Mouse (Mus musculus): Measurements from ENCODE around the gene Ppid. TPM values are rescaled to one million over a fixed set of nuclear protein-coding genes. Genes with fewer than 3 reads are reported as not detected.
"Not testable (repeated sequence)": the region's sequence is repeated elsewhere in the genome, so short reads cannot be mapped to it uniquely, and the experiment has no call there.

The Ppid gene
- polyA plus RNA-seq, 1 experiment from 2014 or later: 119 TPM

GRCm38 (mm10) chr3:79569351-79569681, 21.8 kb upstream of the Ppid start:
- H3K4me1 ChIP-seq (ENCODE audit: control insufficient read depth, insufficient read depth, low read length): peaks cover 12% of the 10 kb centered on the region
- no peak for ATAC-seq (replicated peaks; ENCODE audit: extremely low read depth, insufficient read depth, low FRiP score)
- H3K27me3 ChIP-seq (ENCODE audit: control insufficient read depth, insufficient read depth, low read length): no peaks in the 10 kb centered on the region
- H3K9me3 ChIP-seq (replicated peaks; ENCODE audit: control insufficient read depth, low read length): no peaks in the 10 kb centered on the region
- no peak overlapping the region for H3K27ac ChIP-seq (ENCODE audit: low read length)
- H3K9ac ChIP-seq (ENCODE audit: low read length): no peak overlapping the region
- H3K4me3 ChIP-seq (ENCODE audit: low read length): no peak overlapping the region
- H3K4me2 ChIP-seq (ENCODE audit: low read depth, low read length): no peak overlapping the region
- H3K36me3 ChIP-seq (ENCODE audit: control insufficient read depth, insufficient read depth): no peaks in the 10 kb centered on the region
- 72% methylated on average over 3 of the region's 3 CpGs for WGBS

GRCm38 (mm10) chr3:79572399-79572798, 18.7 kb upstream of the Ppid start:
- H3K4me2 ChIP-seq (ENCODE audit: low read depth, low read length): no peak overlapping the region
- H3K4me1 ChIP-seq (ENCODE audit: control insufficient read depth, insufficient read depth, low read length): peaks cover 11% of the 10 kb centered on the region
- H3K27me3 ChIP-seq (ENCODE audit: control insufficient read depth, insufficient read depth, low read length): no peaks in the 10 kb centered on the region
- H3K27ac ChIP-seq (ENCODE audit: low read length): no peak overlapping the region
- no peak for ATAC-seq (replicated peaks; ENCODE audit: extremely low read depth, insufficient read depth, low FRiP score)
- no peaks in the 10 kb centered on the region for H3K36me3 ChIP-seq (ENCODE audit: control insufficient read depth, insufficient read depth)
- H3K9ac ChIP-seq (ENCODE audit: low read length): no peak overlapping the region
- no peaks in the 10 kb centered on the region for H3K9me3 ChIP-seq (replicated peaks; ENCODE audit: control insufficient read depth, low read length)
- H3K4me3 ChIP-seq (ENCODE audit: low read length): no peak overlapping the region
- 66% methylated on average over 3 of the region's 3 CpGs for WGBS

- WGBS: 87% methylated on average over 5 of the region's 5 CpGs
- H3K4me1 ChIP-seq (ENCODE audit: control insufficient read depth, insufficient read depth, low read length); H3K27me3 ChIP-seq (ENCODE audit: control insufficient read depth, insufficient read depth, low read length): not testable (repeated sequence)
Measured at GRCm38 (mm10) chr3:79573376-79573775, 17.8 kb upstream of the Ppid start.

GRCm38 (mm10) chr3:79574336-79574735, 16.8 kb upstream of the Ppid start:
- WGBS: 77% methylated on average over 3 of the region's 3 CpGs
- H3K4me3 ChIP-seq (ENCODE audit: low read length): no peak overlapping the region

More at GRCm38 (mm10) chr3:79573376-79573775, 17.8 kb upstream of the Ppid start:
- not testable (repeated sequence) for H3K4me2 ChIP-seq (ENCODE audit: low read depth, low read length); H3K4me3 ChIP-seq (ENCODE audit: low read length); H3K9ac ChIP-seq (ENCODE audit: low read length); H3K36me3 ChIP-seq (ENCODE audit: control insufficient read depth, insufficient read depth); ATAC-seq (replicated peaks; ENCODE audit: extremely low read depth, insufficient read depth, low FRiP score); H3K27ac ChIP-seq (ENCODE audit: low read length); H3K9me3 ChIP-seq (replicated peaks; ENCODE audit: control insufficient read depth, low read length)

GRCm38 (mm10) chr3:79575576-79576467, 15.3 kb upstream of the Ppid start:
- Histone ChIP-seq H3K27ac (ENCODE audit: low read length) (no peak overlapping the region), H3K9ac (ENCODE audit: low read length) (no peak overlapping the region), H3K4me3 (ENCODE audit: low read length) (no peak overlapping the region), H3K9me3 (replicated peaks; ENCODE audit: control insufficient read depth, low read length) (no peaks in the 10 kb centered on the region), H3K36me3 (ENCODE audit: control insufficient read depth, insufficient read depth) (no peaks in the 10 kb centered on the region), H3K4me2 (ENCODE audit: low read depth, low read length) (peak overlapping the region; percentile 15; the same call in 1 of the 2 replicates), H3K4me1 (ENCODE audit: control insufficient read depth, insufficient read depth, low read length) (peaks cover 8% of the 10 kb centered on the region), H3K27me3 (ENCODE audit: control insufficient read depth, insufficient read depth, low read length) (no peaks in the 10 kb centered on the region)
- no peak for ATAC-seq (replicated peaks; ENCODE audit: extremely low read depth, insufficient read depth, low FRiP score)
- WGBS: 41% methylated on average over 10 of the region's 10 CpGs

More at GRCm38 (mm10) chr3:79574336-79574735, 16.8 kb upstream of the Ppid start:
- Histone ChIP-seq H3K9me3 (replicated peaks; ENCODE audit: control insufficient read depth, low read length) (no peaks in the 10 kb centered on the region), H3K27ac (ENCODE audit: low read length) (no peak overlapping the region), H3K27me3 (ENCODE audit: control insufficient read depth, insufficient read depth, low read length) (no peaks in the 10 kb centered on the region), H3K4me2 (ENCODE audit: low read depth, low read length) (no peak overlapping the region), H3K9ac (ENCODE audit: low read length) (no peak overlapping the region), H3K4me1 (ENCODE audit: control insufficient read depth, insufficient read depth, low read length) (peaks cover 8% of the 10 kb centered on the region), H3K36me3 (ENCODE audit: control insufficient read depth, insufficient read depth) (no peaks in the 10 kb centered on the region)
- ATAC-seq (replicated peaks; ENCODE audit: extremely low read depth, insufficient read depth, low FRiP score): no peak

- H3K9ac ChIP-seq (ENCODE audit: low read length): peak overlapping the region; percentile 30; the same call in 1 of the 2 replicates
- H3K4me1 ChIP-seq (ENCODE audit: control insufficient read depth, insufficient read depth, low read length): peaks cover 8% of the 10 kb centered on the region
- ATAC-seq (replicated peaks; ENCODE audit: extremely low read depth, insufficient read depth, low FRiP score): no peak
- H3K27ac ChIP-seq (ENCODE audit: low read length): no peak overlapping the region
- 9% methylated on average over 3 of the region's 3 CpGs for WGBS
- H3K36me3 ChIP-seq (ENCODE audit: control insufficient read depth, insufficient read depth): no peaks in the 10 kb centered on the region
- no peaks in the 10 kb centered on the region for H3K27me3 ChIP-seq (ENCODE audit: control insufficient read depth, insufficient read depth, low read length)
- no peak overlapping the region for H3K4me3 ChIP-seq (ENCODE audit: low read length)
- no peaks in the 10 kb centered on the region for H3K9me3 ChIP-seq (replicated peaks; ENCODE audit: control insufficient read depth, low read length)
- peak overlapping the region; percentile 15; the same call in 1 of the 2 replicates for H3K4me2 ChIP-seq (ENCODE audit: low read depth, low read length)
Measured at GRCm38 (mm10) chr3:79576468-79576816, 14.7 kb upstream of the Ppid start.

GRCm38 (mm10) chr3:79576865-79577264, 14.3 kb upstream of the Ppid start:
- peak overlapping the region; percentile 30; the same call in 1 of the 2 replicates for H3K9ac ChIP-seq (ENCODE audit: low read length)
- no peak overlapping the region for H3K4me3 ChIP-seq (ENCODE audit: low read length)
- H3K36me3 ChIP-seq (ENCODE audit: control insufficient read depth, insufficient read depth): no peaks in the 10 kb centered on the region
- no peak for ATAC-seq (replicated peaks; ENCODE audit: extremely low read depth, insufficient read depth, low FRiP score)
- no peaks in the 10 kb centered on the region for H3K27me3 ChIP-seq (ENCODE audit: control insufficient read depth, insufficient read depth, low read length)
- H3K27ac ChIP-seq (ENCODE audit: low read length): no peak overlapping the region
- no peaks in the 10 kb centered on the region for H3K9me3 ChIP-seq (replicated peaks; ENCODE audit: control insufficient read depth, low read length)
- peaks cover 8% of the 10 kb centered on the region for H3K4me1 ChIP-seq (ENCODE audit: control insufficient read depth, insufficient read depth, low read length)
- no peak overlapping the region; the same call in 1 of the 2 replicates for H3K4me2 ChIP-seq (ENCODE audit: low read depth, low read length)
- WGBS: 24% methylated on average over 5 of the region's 5 CpGs

- WGBS: 53% methylated on average over 6 of the region's 6 CpGs
- ATAC-seq (replicated peaks; ENCODE audit: extremely low read depth, insufficient read depth, low FRiP score): no peak
Measured at GRCm38 (mm10) chr3:79577606-79578005, 13.5 kb upstream of the Ppid start.

GRCm38 (mm10) chr3:79578164-79578563, 13.0 kb upstream of the Ppid start:
- ATAC-seq (replicated peaks; ENCODE audit: extremely low read depth, insufficient read depth, low FRiP score): no peak
- Histone ChIP-seq H3K36me3 (ENCODE audit: control insufficient read depth, insufficient read depth) (no peaks in the 10 kb centered on the region), H3K27ac (ENCODE audit: low read length) (no peak overlapping the region), H3K9ac (ENCODE audit: low read length) (no peak overlapping the region), H3K27me3 (ENCODE audit: control insufficient read depth, insufficient read depth, low read length) (no peaks in the 10 kb centered on the region), H3K9me3 (replicated peaks; ENCODE audit: control insufficient read depth, low read length) (no peaks in the 10 kb centered on the region), H3K4me2 (ENCODE audit: low read depth, low read length) (no peak overlapping the region), H3K4me1 (ENCODE audit: control insufficient read depth, insufficient read depth, low read length) (peaks cover 8% of the 10 kb centered on the region), H3K4me3 (ENCODE audit: low read length) (no peak overlapping the region)
- WGBS: 76% methylated on average over 6 of the region's 6 CpGs

More at GRCm38 (mm10) chr3:79577606-79578005, 13.5 kb upstream of the Ppid start:
- peaks cover 8% of the 10 kb centered on the region for H3K4me1 ChIP-seq (ENCODE audit: control insufficient read depth, insufficient read depth, low read length)
- no peak overlapping the region for H3K27ac ChIP-seq (ENCODE audit: low read length)
- no peak overlapping the region for H3K4me2 ChIP-seq (ENCODE audit: low read depth, low read length)
- no peaks in the 10 kb centered on the region for H3K36me3 ChIP-seq (ENCODE audit: control insufficient read depth, insufficient read depth)
- H3K9me3 ChIP-seq (replicated peaks; ENCODE audit: control insufficient read depth, low read length): no peaks in the 10 kb centered on the region
- no peak overlapping the region for H3K4me3 ChIP-seq (ENCODE audit: low read length)
- no peak overlapping the region for H3K9ac ChIP-seq (ENCODE audit: low read length)
- no peaks in the 10 kb centered on the region for H3K27me3 ChIP-seq (ENCODE audit: control insufficient read depth, insufficient read depth, low read length)

Measured in heart, embryonic 16.5 days (tissue).